In genomic region chr13:59468181-59468802, GRCm38 (mm10) we compare ENCODE assay signal across 12 mouse cellular contexts.
DNase-seq lines count a peak whose midpoint lies in the region; ATAC-seq and TF ChIP-seq lines count a peak whose summit lies in the region.
"Had no signal": no experiment of that assay in that cellular context is flagged by ENCODE, and none has a peak within 500 bp of the region (broad histone marks: within the 10 kb centered on the region; RNA-seq: fewer than 3 reads in every experiment).

No protein-coding gene starts in this region.

- no peaks in the 10 kb centered on the region for H3K9me3 ChIP-seq in E14TG2a.4 (ENCODE audit: low read length)
- H3K9me3 ChIP-seq: forebrain, embryonic 12.5 days had no signal

- H3K4me3 ChIP-seq in layer of hippocampus, adult 2 months, result no peak overlapping the region
- H3K4me3 ChIP-seq in E14TG2a.4 (replicated peaks; ENCODE audit: low read length), result peak overlapping the region; percentile 51
- H3K4me3 ChIP-seq: forebrain, embryonic 12.5 days had no signal

- peak; percentile 18; the same call in 1 of the 2 replicates for ATAC-seq in frontal cortex, adult (ENCODE audit: low TSS enrichment)
- 0 out of 2 replicates have a peak, but pooled peaks have one; percentile 41 for ATAC-seq in erythroblast, adult 5-6 weeks (replicated peaks; ENCODE audit: low FRiP score, poor library complexity, severe bottlenecking)
- ATAC-seq: inflammation-experienced regulatory T-cells, adult 6 months had no signal

- H3K4me1 ChIP-seq in E14TG2a.4 (replicated peaks; ENCODE audit: low read depth, low read length), result peaks cover 44% of the 10 kb centered on the region
- H3K4me1 ChIP-seq: forebrain, embryonic 12.5 days had no signal

- H3K27ac ChIP-seq in layer of hippocampus, adult 2 months, result peak overlapping the region; percentile 67
- H3K27ac ChIP-seq: forebrain, embryonic 12.5 days; kidney, postnatal 0 days had no signal

- H3K36me3 ChIP-seq in E14TG2a.4 (ENCODE audit: insufficient read depth, low read length), result peaks cover 70% of the 10 kb centered on the region

- no peaks in the 10 kb centered on the region for H3K27me3 ChIP-seq in E14TG2a.4 (ENCODE audit: insufficient read depth, low read length)
- H3K27me3 ChIP-seq: forebrain, embryonic 12.5 days had no signal

- no peak for DNase-seq in frontal cortex, postnatal 36 days (ENCODE audit: low spot score in 2 of 2)
- DNase-seq in layer of hippocampus, adult 2 months (ENCODE audit: low spot score in 2 of 2), result no peak
- no peak for DNase-seq in layer of hippocampus, adult 9-10 months (ENCODE audit: low spot score)
- DNase-seq in urinary bladder, postnatal 36 days (ENCODE audit: low spot score in 2 of 2), result no peak
- DNase-seq in cerebellum, adult 8-10 months, result no peak
- DNase-seq: embryo, embryonic 11 days had no signal

- TF ChIP-seq CTCF in layer of hippocampus, adult 2 months (conservative IDR thresholded peaks at IDR 0.05), result no peak
- TF ChIP-seq CTCF in E14TG2a.4 (conservative IDR thresholded peaks at IDR 0.05; ENCODE audit: low read length), result no peak
